Mouse (Mus musculus) stomach, embryonic 14.5 days (tissue): ENCODE results near the gene Rin3. TPM values are rescaled to one million over a fixed set of nuclear protein-coding genes. Genes with fewer than 3 reads are reported as not detected.

Experiments used
- ATAC-seq: fragments of 200-750 bp; cut with Nextera tagmentation; 2 replicates; pipeline ENCODE4 v1.8.0; 2017; ENCODE audit warnings: low read depth, moderate TSS enrichment; ENCODE audit not compliant: insufficient number of reproducible peaks, insufficient read depth, low FRiP score
- H3K27ac ChIP-seq: fragments of 300-500 bp; sonication (generic); 2 replicates; pipeline ENCODE4 v1.5.1; 2014; ENCODE audit warnings: mild to moderate bottlenecking, low read length, moderate library complexity, mixed read lengths
- H3K27me3 ChIP-seq: fragments of 300-500 bp; sonication (generic); 2 replicates; pipeline ENCODE4 v1.6.1; 2014; ENCODE audit warnings: low read length, control low read depth, mixed read lengths; ENCODE audit not compliant: control insufficient read depth, insufficient read depth
- H3K36me3 ChIP-seq: fragments of 300-500 bp; sonication (generic); 2 replicates; pipeline ENCODE4 v1.6.1; 2014; ENCODE audit warnings: mild to moderate bottlenecking, control low read depth, low read length, moderate library complexity, mixed read lengths; ENCODE audit not compliant: control insufficient read depth, insufficient read depth
- H3K4me1 ChIP-seq: fragments of 300-500 bp; sonication (generic); 2 replicates; pipeline ENCODE4 v1.6.1; 2014; ENCODE audit warnings: low read length, control low read depth, mixed read lengths; ENCODE audit not compliant: control insufficient read depth, insufficient read depth
- H3K4me2 ChIP-seq: fragments of 300-500 bp; sonication (generic); replicated peaks from 2 replicates; pipeline ENCODE4 v1.6.1; 2014; ENCODE audit warnings: low read depth, low read length, control low read depth
- H3K4me3 ChIP-seq: fragments of 300-500 bp; sonication (generic); 2 replicates; pipeline ENCODE4 v1.5.1; 2014; ENCODE audit warnings: low read depth, low read length, control low read depth
- H3K9ac ChIP-seq: fragments of 300-500 bp; sonication (generic); replicated peaks from 2 replicates; pipeline ENCODE4 v1.6.1; 2014; ENCODE audit warnings: low read depth, mild to moderate bottlenecking, control low read depth, low read length, moderate library complexity, mixed read lengths
- H3K9me3 ChIP-seq: fragments of 300-500 bp; sonication (generic); 2 replicates; pipeline ENCODE4 v1.6.1; 2016; ENCODE audit warnings: low read depth, low read length, control low read depth; ENCODE audit not compliant: control insufficient read depth
- WGBS: fragments of 180-500 bp; shearing (Covaris S2); extraction: QIAGEN DNeasy Blood & Tissue Kit; methylation state at CpG from one replicate; pipeline ENCODE4 v1.1.7; 2014; 5-methylcytosine and 5-hydroxymethylcytosine counted together
- polyA plus RNA-seq: library from polyadenylated mRNA; unstranded; fragments of >200 nt; fragmentation: Nextera tagmentation; extraction: Ambion mirVana; gene quantifications from 2 replicates; pipeline ENCODE4 v1.2.1, GENCODE M21; 2014

Gene Rin3
- polyA plus RNA-seq, 1 experiment from 2014 or later = 12.1 TPM

GRCm38 (mm10) chr12:102251070-102251469 is 31.8 kb upstream of the Rin3 start:
- Histone ChIP-seq H3K4me2 (no peak overlapping the region), H3K9ac (no peak overlapping the region), H3K4me3 (no peak overlapping the region), H3K27me3 (no peaks in the 10 kb centered on the region), H3K4me1 (no peaks in the 10 kb centered on the region), H3K36me3 (no peaks in the 10 kb centered on the region), H3K9me3 (no peaks in the 10 kb centered on the region), H3K27ac (no peak overlapping the region)
- ATAC-seq = no peak
- WGBS = 76% methylated on average over 3 of the region's 3 CpGs

DNA sequence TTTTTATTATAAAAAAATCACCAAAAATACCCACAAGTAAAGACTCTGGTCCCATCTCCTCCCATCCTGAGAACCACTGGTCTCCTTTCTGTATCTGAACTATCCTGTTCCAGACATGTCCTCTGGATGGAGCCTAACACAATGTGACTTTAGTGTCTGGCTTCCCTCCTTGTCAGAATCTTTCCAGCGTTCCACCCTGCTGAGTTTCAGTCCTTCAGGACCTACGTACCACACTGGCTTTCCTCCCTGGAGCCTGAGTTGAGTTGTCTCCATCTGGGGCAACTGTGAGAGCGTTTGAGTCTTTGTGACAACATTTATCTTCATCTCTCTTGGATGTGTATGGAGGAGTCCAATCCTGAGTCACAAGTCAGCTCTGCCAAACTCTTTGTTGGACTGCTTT is 30.9 kb upstream of the Rin3 start:
- H3K36me3 ChIP-seq = no peaks in the 10 kb centered on the region
- H3K27me3 ChIP-seq = no peaks in the 10 kb centered on the region
- WGBS = 68% methylated on average over 3 of the region's 3 CpGs
- no peaks in the 10 kb centered on the region for H3K4me1 ChIP-seq
- no peak overlapping the region for H3K4me3 ChIP-seq
- no peak overlapping the region for H3K4me2 ChIP-seq
- H3K9me3 ChIP-seq = no peaks in the 10 kb centered on the region
- ATAC-seq = no peak
- no peak overlapping the region for H3K27ac ChIP-seq
- no peak overlapping the region for H3K9ac ChIP-seq

DNA sequence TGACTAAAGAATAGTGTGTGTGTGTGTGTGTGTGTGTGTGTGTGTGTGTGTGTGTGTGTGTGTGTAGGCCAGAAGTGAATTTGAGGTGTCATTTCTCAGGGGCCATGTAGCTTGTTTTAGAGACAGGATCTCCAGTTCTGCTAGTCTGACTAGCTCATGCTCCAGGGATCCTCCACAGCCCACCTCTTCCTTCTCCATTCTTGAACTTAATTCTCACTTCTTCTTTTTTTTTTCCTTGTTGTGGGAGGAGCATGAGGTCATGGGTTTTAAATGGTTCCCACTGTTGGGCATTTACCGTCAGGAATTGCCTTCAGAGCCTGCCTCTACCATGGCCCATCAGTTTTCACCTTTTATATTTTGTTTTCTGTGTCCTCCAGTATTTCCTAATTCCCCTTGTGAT is 30.3 kb upstream of the Rin3 start:
- Histone ChIP-seq H3K27ac (no peak overlapping the region), H3K9ac (no peak overlapping the region), H3K27me3 (no peaks in the 10 kb centered on the region), H3K4me3 (no peak overlapping the region), H3K36me3 (no peaks in the 10 kb centered on the region), H3K9me3 (no peaks in the 10 kb centered on the region), H3K4me2 (no peak overlapping the region), H3K4me1 (no peaks in the 10 kb centered on the region)
- ATAC-seq = no peak
- 66% methylated on average over 1 of the region's 1 CpGs for WGBS

DNA sequence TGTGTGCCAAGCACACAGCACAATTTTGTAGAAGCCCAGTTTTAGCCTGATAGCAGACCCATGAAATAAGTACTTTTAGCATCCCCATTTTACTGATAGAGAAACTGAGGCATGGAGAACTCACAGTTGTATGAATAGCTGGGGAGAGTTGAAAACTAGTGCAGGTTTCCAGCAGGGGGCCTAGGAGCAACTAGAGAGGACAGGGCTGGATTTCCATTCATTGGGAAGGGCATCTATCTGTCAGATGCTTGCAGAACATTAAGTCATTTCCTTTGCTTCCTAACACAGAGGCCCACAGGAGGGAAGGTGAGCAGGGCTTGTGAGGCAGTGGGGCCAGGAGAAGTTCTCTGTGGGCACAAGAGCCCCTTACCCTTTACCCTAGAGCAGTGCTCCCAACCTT is 27.8 kb upstream of the Rin3 start:
- Histone ChIP-seq H3K27ac (no peak overlapping the region), H3K4me1 (no peaks in the 10 kb centered on the region), H3K36me3 (no peaks in the 10 kb centered on the region), H3K9me3 (no peaks in the 10 kb centered on the region), H3K4me2 (no peak overlapping the region), H3K9ac (no peak overlapping the region), H3K4me3 (no peak overlapping the region), H3K27me3 (no peaks in the 10 kb centered on the region)
- ATAC-seq = no peak

- no peak for ATAC-seq
- WGBS = 77% methylated on average over 3 of the region's 3 CpGs
- no peaks in the 10 kb centered on the region for H3K9me3 ChIP-seq
- H3K4me2 ChIP-seq = no peak overlapping the region
- H3K27me3 ChIP-seq = no peaks in the 10 kb centered on the region
- H3K4me3 ChIP-seq = no peak overlapping the region
- H3K4me1 ChIP-seq = no peaks in the 10 kb centered on the region
- no peak overlapping the region for H3K9ac ChIP-seq
- no peaks in the 10 kb centered on the region for H3K36me3 ChIP-seq
- H3K27ac ChIP-seq = no peak overlapping the region
These were observed 24.2 kb upstream of the Rin3 start for GRCm38 (mm10) chr12:102258522-102259112.

- Histone ChIP-seq H3K4me1 (no peaks in the 10 kb centered on the region), H3K4me2 (no peak overlapping the region), H3K27ac (no peak overlapping the region; the same call in 1 of the 2 replicates), H3K9ac (no peak overlapping the region), H3K27me3 (no peaks in the 10 kb centered on the region), H3K9me3 (no peaks in the 10 kb centered on the region), H3K36me3 (no peaks in the 10 kb centered on the region), H3K4me3 (no peak overlapping the region)
- ATAC-seq = 0 out of 2 replicates have a peak, but pooled peaks have one; percentile 42
- 31% methylated on average over 8 of the region's 8 CpGs for WGBS
These were observed 20.9 kb upstream of the Rin3 start for GRCm38 (mm10) chr12:102261933-102262396.

DNA sequence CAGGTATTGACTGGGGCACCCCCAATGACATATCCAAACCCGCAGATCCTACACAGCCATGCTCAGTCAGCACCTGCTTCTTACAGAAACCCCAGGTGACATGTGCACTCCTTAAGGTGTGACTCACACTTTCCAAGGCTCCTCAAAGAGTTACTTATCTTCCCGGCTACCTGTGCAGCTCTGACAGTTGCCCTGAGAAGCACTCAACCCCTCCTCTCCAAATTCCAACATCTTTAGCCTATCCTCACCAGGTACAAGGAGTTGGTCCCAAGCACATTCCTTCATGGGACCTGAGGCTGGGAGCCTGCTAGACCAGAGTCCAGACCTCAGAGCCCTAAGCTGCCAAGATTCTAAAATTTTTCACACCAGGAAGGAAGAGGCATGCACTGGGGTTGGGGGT is 20.0 kb upstream of the Rin3 start:
- Histone ChIP-seq H3K4me3 (no peak overlapping the region), H3K27me3 (no peaks in the 10 kb centered on the region), H3K9ac (no peak overlapping the region), H3K27ac (no peak overlapping the region), H3K4me2 (no peak overlapping the region), H3K4me1 (no peaks in the 10 kb centered on the region), H3K9me3 (no peaks in the 10 kb centered on the region), H3K36me3 (no peaks in the 10 kb centered on the region)
- ATAC-seq = no peak
- 91% methylated on average over 2 of the region's 2 CpGs for WGBS

- no peak for ATAC-seq
- Histone ChIP-seq H3K4me2 (no peak overlapping the region), H3K27me3 (no peaks in the 10 kb centered on the region), H3K4me1 (no peaks in the 10 kb centered on the region), H3K36me3 (no peaks in the 10 kb centered on the region), H3K9ac (no peak overlapping the region), H3K4me3 (no peak overlapping the region), H3K27ac (no peak overlapping the region), H3K9me3 (no peaks in the 10 kb centered on the region)
These were observed 19.6 kb upstream of the Rin3 start for GRCm38 (mm10) chr12:102263249-102263648.

DNA sequence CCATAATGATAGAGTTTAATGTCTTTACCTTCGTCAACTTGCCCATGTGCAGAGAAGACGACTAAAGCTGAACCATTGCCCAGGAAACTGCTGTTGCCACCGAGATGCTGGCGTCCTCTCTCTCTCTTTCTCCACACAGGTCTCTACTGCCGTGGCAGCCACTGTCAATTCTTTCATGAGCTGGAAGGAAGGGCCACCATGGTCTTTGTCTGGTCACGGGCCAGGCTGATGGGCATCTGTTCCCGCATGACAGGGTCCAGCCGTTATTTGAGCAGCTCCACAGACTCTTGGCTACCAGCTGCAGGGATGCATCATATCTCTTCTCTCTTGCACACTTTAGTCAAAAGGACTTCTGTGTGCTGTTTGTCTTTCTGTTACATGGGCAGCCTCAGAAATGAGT is 16.4 kb upstream of the Rin3 start:
- no peak overlapping the region for H3K27ac ChIP-seq
- no peak overlapping the region for H3K9ac ChIP-seq
- H3K4me3 ChIP-seq = no peak overlapping the region
- 81% methylated on average over 8 of the region's 8 CpGs for WGBS
- no peaks in the 10 kb centered on the region for H3K27me3 ChIP-seq
- no peak overlapping the region for H3K4me2 ChIP-seq
- ATAC-seq = no peak
- H3K4me1 ChIP-seq = no peaks in the 10 kb centered on the region
- no peaks in the 10 kb centered on the region for H3K9me3 ChIP-seq
- H3K36me3 ChIP-seq = no peaks in the 10 kb centered on the region
